Mouse (Mus musculus) testis, adult 2 months (tissue): ENCODE results near the gene 1700020A23Rik. TPM values are rescaled to one million over a fixed set of nuclear protein-coding genes. Genes with fewer than 3 reads are reported as not detected.

Experiments used
- H3K27ac ChIP-seq: fragments of 200-500 bp; 2 replicates; pipeline ENCODE4 v1.5.1; 2012; ENCODE audit warnings: low read depth, low read length; ENCODE audit not compliant: control insufficient read depth, insufficient read depth
- H3K27me3 ChIP-seq: fragments of 200-500 bp; 2 replicates; pipeline ENCODE4 v1.6.1; 2012; ENCODE audit warnings: mild to moderate bottlenecking, low read length, moderate library complexity; ENCODE audit not compliant: control insufficient read depth, insufficient read depth
- H3K36me3 ChIP-seq: fragments of 200-500 bp; 2 replicates; pipeline ENCODE4 v1.6.1; 2012; ENCODE audit warnings: mild to moderate bottlenecking, low read length; ENCODE audit not compliant: control insufficient read depth, insufficient read depth
- H3K4me1 ChIP-seq: fragments of 200-500 bp; 2 replicates; pipeline ENCODE4 v1.6.1; 2012; ENCODE audit warnings: low read length; ENCODE audit not compliant: control insufficient read depth, insufficient read depth
- H3K4me3 ChIP-seq: fragments of 200-500 bp; 2 replicates; pipeline ENCODE4 v1.5.1; 2012; ENCODE audit warnings: low read depth, mild to moderate bottlenecking, low read length, moderate library complexity, mixed read lengths; ENCODE audit not compliant: control insufficient read depth
- CTCF ChIP-seq: fragments of 200-500 bp; IDR thresholded peaks from 2 replicates; pipeline ENCODE4 v1.5.1; 2012; ENCODE audit warnings: low read depth, mild to moderate bottlenecking, inconsistent platforms, low read length, moderate library complexity; ENCODE audit not compliant: control insufficient read depth, insufficient read depth, insufficient replicate concordance
- POLR2A ChIP-seq: fragments of 200-500 bp; IDR thresholded peaks from 2 replicates; pipeline ENCODE4 v1.6.1; 2012; ENCODE audit warnings: low read depth, mild to moderate bottlenecking, inconsistent platforms, low read length, moderate library complexity; ENCODE audit not compliant: control insufficient read depth
- polyA plus RNA-seq: library from polyadenylated mRNA; depleted of rRNA; stranded (reverse); fragments of >200 nt; gene quantifications from 2 replicates; pipeline ENCODE4 v1.2.3, GENCODE M21; 2012

The 1700020A23Rik gene
- polyA plus RNA-seq, 1 experiment = 316 TPM

GRCm38 (mm10) chr2:130425112-130425511, 20.1 kb downstream of the 1700020A23Rik start:
- no peak for TF ChIP-seq POLR2A
- no peak for TF ChIP-seq CTCF
- Histone ChIP-seq H3K27me3 (no peaks in the 10 kb centered on the region), H3K36me3 (no peaks in the 10 kb centered on the region), H3K4me1 (peaks cover 9% of the 10 kb centered on the region), H3K27ac (no peak overlapping the region), H3K4me3 (peak overlapping the region; percentile 93; the same call in 1 of the 2 replicates)

GRCm38 (mm10) chr2:130429851-130430250, 24.8 kb downstream of the 1700020A23Rik start:
- H3K27ac ChIP-seq = no peak overlapping the region
- no peaks in the 10 kb centered on the region for H3K27me3 ChIP-seq
- TF ChIP-seq CTCF (no peak), POLR2A (no peak)
- H3K36me3 ChIP-seq = no peaks in the 10 kb centered on the region
- peaks cover 2% of the 10 kb centered on the region; the same call in 1 of the 2 replicates for H3K4me1 ChIP-seq
- H3K4me3 ChIP-seq = no peak overlapping the region

- Histone ChIP-seq H3K4me1 (peaks cover 1% of the 10 kb centered on the region; the same call in 1 of the 2 replicates), H3K27me3 (no peaks in the 10 kb centered on the region), H3K36me3 (no peaks in the 10 kb centered on the region), H3K4me3 (no peak overlapping the region), H3K27ac (no peak overlapping the region)
- no peak for TF ChIP-seq CTCF
- TF ChIP-seq POLR2A = no peak
These were observed 25.4 kb downstream of the 1700020A23Rik start for GRCm38 (mm10) chr2:130430484-130430883.

GRCm38 (mm10) chr2:130432157-130432556, 27.1 kb downstream of the 1700020A23Rik start:
- Histone ChIP-seq H3K36me3 (no peaks in the 10 kb centered on the region), H3K4me1 (no peaks in the 10 kb centered on the region), H3K27me3 (no peaks in the 10 kb centered on the region), H3K4me3 (no peak overlapping the region), H3K27ac (no peak overlapping the region)
- TF ChIP-seq POLR2A (no peak), CTCF (no peak)

- H3K4me1 ChIP-seq = no peaks in the 10 kb centered on the region
- no peaks in the 10 kb centered on the region for H3K36me3 ChIP-seq
- no peaks in the 10 kb centered on the region for H3K27me3 ChIP-seq
- no peak overlapping the region for H3K4me3 ChIP-seq
- peak; percentile 44; the same call in 1 of the 2 replicates for TF ChIP-seq CTCF
- TF ChIP-seq POLR2A = no peak
- no peak overlapping the region for H3K27ac ChIP-seq
These were observed 28.1 kb downstream of the 1700020A23Rik start for GRCm38 (mm10) chr2:130433152-130433551.

- TF ChIP-seq POLR2A (no peak), CTCF (no peak)
- peaks cover 5% of the 10 kb centered on the region for H3K36me3 ChIP-seq
- H3K4me3 ChIP-seq = no peak overlapping the region
- no peaks in the 10 kb centered on the region for H3K4me1 ChIP-seq
- H3K27me3 ChIP-seq = no peaks in the 10 kb centered on the region
- no peak overlapping the region for H3K27ac ChIP-seq
These were observed 31.7 kb downstream of the 1700020A23Rik start for GRCm38 (mm10) chr2:130436769-130437168.

GRCm38 (mm10) chr2:130438861-130439260, 33.8 kb downstream of the 1700020A23Rik start:
- H3K27ac ChIP-seq = no peak overlapping the region
- H3K27me3 ChIP-seq = no peaks in the 10 kb centered on the region
- H3K4me3 ChIP-seq = no peak overlapping the region
- H3K36me3 ChIP-seq = peaks cover 5% of the 10 kb centered on the region
- TF ChIP-seq POLR2A (no peak), CTCF (no peak)
- no peaks in the 10 kb centered on the region for H3K4me1 ChIP-seq

GRCm38 (mm10) chr2:130439840-130440480, 34.9 kb downstream of the 1700020A23Rik start:
- H3K4me3 ChIP-seq = no peak overlapping the region
- no peak overlapping the region for H3K27ac ChIP-seq
- peaks cover 5% of the 10 kb centered on the region for H3K36me3 ChIP-seq
- H3K27me3 ChIP-seq = no peaks in the 10 kb centered on the region
- TF ChIP-seq POLR2A (no peak), CTCF (no peak)
- H3K4me1 ChIP-seq = no peaks in the 10 kb centered on the region
